Mouse (Mus musculus) activated CD4-positive, CD25-positive, alpha-beta regulatory T cell, adult 4 months (primary cell): ENCODE results near the gene Mybpc3. TPM values are rescaled to one million over a fixed set of nuclear protein-coding genes. Genes with fewer than 3 reads are reported as not detected.

Experiments used
- ATAC-seq: one replicate; pipeline ENCODE4 v1.8.0; 2017
- polyA plus RNA-seq, 2 experiments: library from polyadenylated mRNA; unstranded; fragments of 100-300 nt; shearing (Covaris generic); gene quantifications; one replicate each; pipeline ENCODE4 v1.2.1; 2017

Gene Mybpc3
- polyA plus RNA-seq, 2 experiments from 2014 or later = not detected

DNA sequence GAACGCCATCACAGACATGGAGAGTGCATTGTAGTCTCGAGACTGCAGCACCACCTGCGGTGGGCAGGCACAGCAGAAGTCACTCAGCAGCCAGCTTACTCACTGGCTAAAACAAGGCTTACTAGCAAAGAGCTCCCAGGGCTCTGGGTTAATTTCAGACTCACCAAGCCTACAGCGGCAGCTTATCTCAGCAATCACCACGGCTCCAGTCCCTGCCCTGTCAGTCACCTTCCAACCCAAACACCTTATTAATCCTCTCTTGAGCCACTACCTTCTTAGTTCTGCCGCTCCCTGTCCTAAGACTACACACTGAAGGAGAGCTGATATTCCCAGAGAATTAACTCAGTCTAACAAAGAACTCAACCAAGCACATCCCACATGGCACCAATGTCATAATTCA, 58.3 kb downstream of the Mybpc3 start:
- no peak for ATAC-seq

GRCm38 (mm10) chr2:91179825-91180224, 61.9 kb downstream of the Mybpc3 start:
- no peak for ATAC-seq

DNA sequence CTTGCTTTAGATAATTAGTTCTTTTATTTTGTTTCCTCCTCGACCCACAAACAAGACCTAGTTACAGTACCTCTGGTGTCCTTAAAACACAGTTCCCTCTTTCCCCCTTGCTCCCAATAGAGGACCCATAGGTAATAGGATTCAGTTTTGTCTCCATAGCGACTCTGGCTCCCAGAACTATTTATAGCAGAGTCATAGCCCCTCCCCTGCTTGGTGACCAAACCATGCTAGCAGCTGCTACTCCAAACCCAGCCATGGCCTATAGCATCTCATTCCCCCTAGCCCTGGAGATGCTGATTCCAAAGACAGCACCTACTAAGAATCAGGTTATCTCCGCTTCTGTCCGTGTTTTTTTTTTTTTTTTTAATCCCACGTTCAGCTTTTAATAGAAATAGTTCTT, 62.8 kb downstream of the Mybpc3 start:
- ATAC-seq = no peak

DNA sequence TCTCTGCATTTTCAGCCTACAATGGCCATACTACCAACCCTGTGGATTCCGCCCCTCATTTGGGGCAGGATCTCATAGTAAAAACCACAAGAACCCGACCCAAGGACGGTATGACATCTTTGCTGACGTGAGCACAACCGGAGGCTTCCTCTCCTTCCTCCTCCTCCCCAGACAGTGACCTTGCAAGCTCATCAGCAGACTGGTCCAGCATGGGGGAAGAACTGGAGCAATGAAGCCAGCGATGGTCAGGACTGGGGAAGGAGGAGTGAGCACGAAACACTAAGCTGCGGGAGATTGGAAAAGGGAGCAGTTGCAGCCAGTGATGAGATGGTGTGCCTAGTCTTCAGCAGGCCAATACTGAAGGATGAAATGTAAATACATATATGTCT, 64.1 kb downstream of the Mybpc3 start:
- ATAC-seq = peak; percentile 26

- ATAC-seq = peak; percentile 62
Measured at GRCm38 (mm10) chr2:91182405-91183147, 64.6 kb downstream of the Mybpc3 start.

GRCm38 (mm10) chr2:91183148-91183513, 65.2 kb downstream of the Mybpc3 start:
- ATAC-seq = peak; percentile 76

- ATAC-seq = peak; percentile 64
Measured at GRCm38 (mm10) chr2:91183711-91184405, 65.9 kb downstream of the Mybpc3 start, which contains the start of gene Madd. Madd (minus strand) TSS chr2:91183837.

Other genes with a start within 250 kb of the Mybpc3 start
- 1 to 10 TPM in 1 of 2 experiments, under 1 TPM in 1; 0.89 to 1.5 TPM for gene C1qtnf4, start 232.3 kb upstream of the Mybpc3 start, polyA plus RNA-seq
- 10 to 100 TPM; 34.3 to 37.8 TPM for gene Kbtbd4, start 213.4 kb upstream of the Mybpc3 start, polyA plus RNA-seq
- 100 to 1,000 TPM; 119 to 121 TPM for gene Ndufs3, start 213.3 kb upstream of the Mybpc3 start, polyA plus RNA-seq
- 10 to 100 TPM; 44.5 to 53.3 TPM for gene Celf1, start 177.8 kb upstream of the Mybpc3 start, polyA plus RNA-seq
- 1 to 10 TPM; 5.3 to 5.6 TPM for gene Rapsn, start 82.5 kb upstream of the Mybpc3 start, polyA plus RNA-seq
- 100 to 1,000 TPM; 196 to 209 TPM for gene Psmc3, start 64.1 kb upstream of the Mybpc3 start, polyA plus RNA-seq
- gene Slc39a13, start 47.7 kb upstream of the Mybpc3 start, polyA plus RNA-seq = 10 to 100 TPM; 15.6 to 21.8 TPM
- not detected for gene Spi1, start 35.8 kb upstream of the Mybpc3 start, polyA plus RNA-seq
- gene Madd, start 65.7 kb downstream of the Mybpc3 start, polyA plus RNA-seq = 10 to 100 TPM; 55.5 to 64.8 TPM
- gene Nr1h3, start 84.7 kb downstream of the Mybpc3 start, polyA plus RNA-seq = 1 to 10 TPM; 1.4 to 1.5 TPM
- 10 to 100 TPM; 12.9 to 15.5 TPM for gene Acp2, start 84.7 kb downstream of the Mybpc3 start, polyA plus RNA-seq
- gene Ddb2, start 118.8 kb downstream of the Mybpc3 start, polyA plus RNA-seq = 10 to 100 TPM; 52.5 to 55.7 TPM
- 1 to 10 TPM in 1 of 2 experiments, under 1 TPM in 1; 0.61 to 1.0 TPM for gene Pacsin3, start 137.8 kb downstream of the Mybpc3 start, polyA plus RNA-seq
- 10 to 100 TPM; 73.1 to 85.9 TPM for gene Arfgap2, start 146.8 kb downstream of the Mybpc3 start, polyA plus RNA-seq